Mouse (Mus musculus): ENCODE data around the gene Rab3gap1. TPM values are rescaled to one million over a fixed set of nuclear protein-coding genes. Genes with fewer than 3 reads are reported as not detected.

Rab3gap1 gene
- total and polyA plus RNA-seq, 2 experiments, result 11.9 to 26.0 TPM

- DNase-seq (ENCODE audit: extremely low read depth, low read depth, low spot score), result no peak
- Histone ChIP-seq H3K27me3 (ENCODE audit: control insufficient read depth, insufficient read depth, low read length) (no peaks in the 10 kb centered on the region), H3K79me2 (ENCODE audit: control insufficient read depth, insufficient read depth, low read length) (no peaks in the 10 kb centered on the region), H3K27ac (replicated peaks; ENCODE audit: insufficient read depth, low read depth, low read length) (no peak overlapping the region), H3K4me1 (ENCODE audit: control insufficient read depth, insufficient read depth, low read length) (no peaks in the 10 kb centered on the region), H3K9ac (ENCODE audit: low read depth, low read length) (no peak overlapping the region), H3K36me3 (ENCODE audit: control insufficient read depth, insufficient read depth, low read length) (no peaks in the 10 kb centered on the region), H3K4me3 (ENCODE audit: insufficient read depth, low read depth, low read length) (no peak overlapping the region)
- TF ChIP-seq POLR2A (IDR thresholded peaks at IDR 0.05; ENCODE audit: extremely low read depth, insufficient read depth, low read length) (no peak), CTCF (IDR thresholded peaks at IDR 0.05; ENCODE audit: low read depth, low read length) (no peak)
- WGBS, result 71% methylated on average over 4 of the region's 4 CpGs
Measured at GRCm38 (mm10) chr1:127836619-127837018, 32.0 kb upstream of the Rab3gap1 start.

DNA sequence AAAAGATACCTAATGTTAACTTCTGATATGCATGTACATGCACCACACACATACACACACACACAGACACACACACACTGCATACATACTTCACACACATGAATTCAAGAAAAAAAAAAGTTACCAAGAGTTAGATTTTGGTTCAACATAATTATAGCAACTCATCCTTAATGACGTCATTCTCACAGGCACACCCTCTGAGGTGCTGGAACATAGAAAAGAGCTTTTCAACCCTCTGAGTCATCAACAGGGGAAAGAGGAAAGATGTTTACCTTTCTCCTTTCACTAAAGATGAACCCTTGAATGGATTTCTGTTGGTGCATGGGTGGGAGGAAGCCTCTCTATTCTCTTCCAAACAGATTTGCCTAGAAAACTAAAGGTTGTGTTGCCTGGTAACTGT is 30.0 kb upstream of the Rab3gap1 start:
- Histone ChIP-seq H3K4me3 (ENCODE audit: insufficient read depth, low read depth, low read length) (no peak overlapping the region), H3K36me3 (ENCODE audit: control insufficient read depth, insufficient read depth, low read length) (no peaks in the 10 kb centered on the region), H3K79me2 (ENCODE audit: control insufficient read depth, insufficient read depth, low read length) (no peaks in the 10 kb centered on the region), H3K27me3 (ENCODE audit: control insufficient read depth, insufficient read depth, low read length) (no peaks in the 10 kb centered on the region), H3K4me1 (ENCODE audit: control insufficient read depth, insufficient read depth, low read length) (no peaks in the 10 kb centered on the region), H3K9ac (ENCODE audit: low read depth, low read length) (no peak overlapping the region), H3K27ac (replicated peaks; ENCODE audit: insufficient read depth, low read depth, low read length) (no peak overlapping the region)
- no peak for TF ChIP-seq POLR2A (IDR thresholded peaks at IDR 0.05; ENCODE audit: extremely low read depth, insufficient read depth, low read length)
- no peak for TF ChIP-seq CTCF (IDR thresholded peaks at IDR 0.05; ENCODE audit: low read depth, low read length)
- 82% methylated on average over 1 of the region's 1 CpGs for WGBS
- DNase-seq (ENCODE audit: extremely low read depth, low read depth, low spot score), result no peak

- no peak for TF ChIP-seq POLR2A (IDR thresholded peaks at IDR 0.05; ENCODE audit: extremely low read depth, insufficient read depth, low read length)
- no peak for TF ChIP-seq CTCF (IDR thresholded peaks at IDR 0.05; ENCODE audit: low read depth, low read length)
- no peak overlapping the region for H3K27ac ChIP-seq (replicated peaks; ENCODE audit: insufficient read depth, low read depth, low read length)
- no peaks in the 10 kb centered on the region for H3K36me3 ChIP-seq (ENCODE audit: control insufficient read depth, insufficient read depth, low read length)
- DNase-seq (ENCODE audit: extremely low read depth, low read depth, low spot score), result no peak
- 84% methylated on average over 5 of the region's 5 CpGs for WGBS
- no peaks in the 10 kb centered on the region for H3K27me3 ChIP-seq (ENCODE audit: control insufficient read depth, insufficient read depth, low read length)
- H3K9ac ChIP-seq (ENCODE audit: low read depth, low read length), result no peak overlapping the region
- no peak overlapping the region for H3K4me3 ChIP-seq (ENCODE audit: insufficient read depth, low read depth, low read length)
- H3K79me2 ChIP-seq (ENCODE audit: control insufficient read depth, insufficient read depth, low read length), result no peaks in the 10 kb centered on the region
- H3K4me1 ChIP-seq (ENCODE audit: control insufficient read depth, insufficient read depth, low read length), result no peaks in the 10 kb centered on the region
Measured at GRCm38 (mm10) chr1:127845472-127845871, 23.1 kb upstream of the Rab3gap1 start.

GRCm38 (mm10) chr1:127850075-127850610 is 18.4 kb upstream of the Rab3gap1 start:
- Histone ChIP-seq H3K36me3 (ENCODE audit: control insufficient read depth, insufficient read depth, low read length) (no peaks in the 10 kb centered on the region), H3K79me2 (ENCODE audit: control insufficient read depth, insufficient read depth, low read length) (no peaks in the 10 kb centered on the region), H3K9ac (ENCODE audit: low read depth, low read length) (no peak overlapping the region), H3K27me3 (ENCODE audit: control insufficient read depth, insufficient read depth, low read length) (no peaks in the 10 kb centered on the region), H3K4me1 (ENCODE audit: control insufficient read depth, insufficient read depth, low read length) (no peaks in the 10 kb centered on the region), H3K4me3 (ENCODE audit: insufficient read depth, low read depth, low read length) (no peak overlapping the region), H3K27ac (replicated peaks; ENCODE audit: insufficient read depth, low read depth, low read length) (no peak overlapping the region)
- 68% methylated on average over 7 of the region's 7 CpGs for WGBS
- TF ChIP-seq POLR2A (IDR thresholded peaks at IDR 0.05; ENCODE audit: extremely low read depth, insufficient read depth, low read length) (no peak), CTCF (IDR thresholded peaks at IDR 0.05; ENCODE audit: low read depth, low read length) (no peak)
- DNase-seq (ENCODE audit: extremely low read depth, low read depth, low spot score), result no peak

GRCm38 (mm10) chr1:127854486-127855222 is 13.9 kb upstream of the Rab3gap1 start, which contains the start of gene Map3k19:
TSS of gene Map3k19 (minus strand) at chr1:127855031.
- H3K27ac ChIP-seq (replicated peaks; ENCODE audit: insufficient read depth, low read depth, low read length), result no peak within 1 kb of the TSS
- no peaks in the 10 kb centered on the region for H3K79me2 ChIP-seq (ENCODE audit: control insufficient read depth, insufficient read depth, low read length)
- 84% methylated on average over 14 of the region's 14 CpGs for WGBS
- H3K9ac ChIP-seq (ENCODE audit: low read depth, low read length), result no peak within 1 kb of the TSS
- no peaks in the 10 kb centered on the region for H3K4me1 ChIP-seq (ENCODE audit: control insufficient read depth, insufficient read depth, low read length)
- DNase-seq (ENCODE audit: extremely low read depth, low read depth, low spot score), result no peak
- H3K4me3 ChIP-seq (ENCODE audit: insufficient read depth, low read depth, low read length), result no peak within 1 kb of the TSS
- H3K27me3 ChIP-seq (ENCODE audit: control insufficient read depth, insufficient read depth, low read length), result no peaks in the 10 kb centered on the region
- TF ChIP-seq CTCF (IDR thresholded peaks at IDR 0.05; ENCODE audit: low read depth, low read length) (no peak), POLR2A (IDR thresholded peaks at IDR 0.05; ENCODE audit: extremely low read depth, insufficient read depth, low read length) (no peak)
- H3K36me3 ChIP-seq (ENCODE audit: control insufficient read depth, insufficient read depth, low read length), result no peaks in the 10 kb centered on the region

Measured in liver, adult 2 months (tissue).